ENCODE assay signal across 13 mouse cellular contexts in the genomic region with DNA sequence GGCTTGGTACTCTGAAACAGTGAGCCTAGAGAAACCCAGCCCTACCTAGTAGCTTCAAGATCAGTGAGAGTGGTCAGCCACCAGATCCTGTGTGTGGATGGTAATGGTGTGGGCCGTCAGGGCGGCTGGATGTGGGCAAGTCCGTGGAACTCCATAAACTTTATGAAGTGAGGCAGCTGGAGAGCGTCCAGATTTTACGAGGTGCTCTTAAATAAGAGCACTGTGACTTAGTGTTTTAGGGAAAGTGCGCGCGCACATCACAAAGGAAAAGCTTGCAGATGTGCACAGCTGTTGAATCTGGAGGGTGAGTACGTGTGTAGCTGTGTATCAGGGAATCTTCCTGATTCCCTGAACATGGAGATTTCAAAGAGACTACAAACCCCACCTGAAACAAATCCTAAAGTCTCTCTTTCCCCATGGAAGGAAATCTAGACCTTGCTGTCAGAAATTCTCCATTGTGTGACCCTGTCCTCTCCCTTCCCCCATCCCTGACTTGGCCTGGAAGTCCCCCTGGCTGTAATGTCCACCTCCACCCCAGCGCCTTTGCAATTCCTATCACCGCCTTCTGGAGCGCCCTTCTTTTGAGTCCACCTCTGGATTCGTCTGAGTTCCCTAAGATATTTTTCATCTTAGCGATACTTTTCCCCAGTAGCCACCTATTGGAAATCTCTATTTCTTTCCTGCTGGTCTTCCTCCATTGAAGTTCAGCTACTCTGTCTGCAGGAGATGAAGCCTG.
DNase-seq lines count a peak whose midpoint lies in the region; ATAC-seq and TF ChIP-seq lines count a peak whose summit lies in the region.
"Had no signal": no experiment of that assay in that cellular context is flagged by ENCODE, and none has a peak within 500 bp of the region (broad histone marks: within the 10 kb centered on the region; RNA-seq: fewer than 3 reads in every experiment).

No protein-coding gene starts in this region.

- H3K27ac ChIP-seq in intestine, embryonic 14.5 days (ENCODE audit: low read depth) = peak overlapping the region; percentile 34
- no peak overlapping the region for H3K27ac ChIP-seq in intestine, postnatal 0 days (ENCODE audit: low read depth, low read length)
- no peak overlapping the region for H3K27ac ChIP-seq in midbrain, embryonic 11.5 days (ENCODE audit: low read depth, low read length)
- no peak overlapping the region for H3K27ac ChIP-seq in midbrain, embryonic 10.5 days (replicated peaks)
- H3K27ac ChIP-seq in stomach, embryonic 14.5 days (ENCODE audit: low read length) = 0 out of 2 replicates have a peak overlapping the region, but pooled peaks have one; percentile 33
- H3K27ac ChIP-seq in forebrain, embryonic 13.5 days = no peak overlapping the region
- H3K27ac ChIP-seq: neural tube, embryonic 13.5 days had no signal

- no peak overlapping the region for H3K4me3 ChIP-seq in intestine, embryonic 14.5 days (ENCODE audit: low read depth, low read length)
- no peak overlapping the region for H3K4me3 ChIP-seq in intestine, postnatal 0 days (ENCODE audit: low read depth, low read length)
- H3K4me3 ChIP-seq in midbrain, embryonic 11.5 days (ENCODE audit: low read depth, low read length) = no peak overlapping the region
- H3K4me3 ChIP-seq in midbrain, embryonic 10.5 days = no peak overlapping the region
- H3K4me3 ChIP-seq in stomach, embryonic 14.5 days (ENCODE audit: low read depth, low read length) = no peak overlapping the region
- no peak overlapping the region for H3K4me3 ChIP-seq in forebrain, embryonic 13.5 days
- H3K4me3 ChIP-seq: erythroblast, embryonic 14.5 days; neural tube, embryonic 13.5 days had no signal

- no peaks in the 10 kb centered on the region for H3K27me3 ChIP-seq in intestine, embryonic 14.5 days (replicated peaks; ENCODE audit: control insufficient read depth, insufficient read depth, low read length)
- no peaks in the 10 kb centered on the region for H3K27me3 ChIP-seq in intestine, postnatal 0 days (replicated peaks; ENCODE audit: control insufficient read depth, insufficient read depth, low read length)
- H3K27me3 ChIP-seq in midbrain, embryonic 11.5 days (ENCODE audit: control insufficient read depth, insufficient read depth, low read length) = no peaks in the 10 kb centered on the region
- no peaks in the 10 kb centered on the region for H3K27me3 ChIP-seq in midbrain, embryonic 10.5 days (ENCODE audit: low read depth, poor library complexity, severe bottlenecking)
- H3K27me3 ChIP-seq in stomach, embryonic 14.5 days (ENCODE audit: control insufficient read depth, insufficient read depth, low read length) = no peaks in the 10 kb centered on the region
- no peaks in the 10 kb centered on the region for H3K27me3 ChIP-seq in forebrain, embryonic 13.5 days
- H3K27me3 ChIP-seq: neural tube, embryonic 13.5 days had no signal

- no peaks in the 10 kb centered on the region for H3K36me3 ChIP-seq in intestine, embryonic 14.5 days (ENCODE audit: control insufficient read depth, insufficient read depth, low read length)
- H3K36me3 ChIP-seq in intestine, postnatal 0 days (ENCODE audit: control insufficient read depth, insufficient read depth) = no peaks in the 10 kb centered on the region
- H3K36me3 ChIP-seq in midbrain, embryonic 11.5 days (ENCODE audit: control insufficient read depth, insufficient read depth, low read length) = no peaks in the 10 kb centered on the region
- H3K36me3 ChIP-seq in midbrain, embryonic 10.5 days = no peaks in the 10 kb centered on the region
- no peaks in the 10 kb centered on the region for H3K36me3 ChIP-seq in stomach, embryonic 14.5 days (ENCODE audit: control insufficient read depth, insufficient read depth, low read length)
- H3K36me3 ChIP-seq in forebrain, embryonic 13.5 days (ENCODE audit: poor library complexity, severe bottlenecking) = no peaks in the 10 kb centered on the region
- H3K36me3 ChIP-seq: neural tube, embryonic 13.5 days had no signal

- ATAC-seq in intestine, embryonic 14.5 days (replicated peaks; ENCODE audit: low FRiP score, low TSS enrichment, low read depth) = 0 out of 2 replicates have a peak, but pooled peaks have one; percentile 61
- no peak for ATAC-seq in intestine, postnatal 0 days
- no peak for ATAC-seq in midbrain, embryonic 11.5 days (ENCODE audit: low FRiP score)
- ATAC-seq in stomach, embryonic 14.5 days (ENCODE audit: insufficient number of reproducible peaks, insufficient read depth, low FRiP score, low read depth) = no peak
- ATAC-seq in forebrain, embryonic 13.5 days = no peak

- no peak for TF ChIP-seq CTCF in intestine, postnatal 0 days (IDR thresholded peaks at IDR 0.05; ENCODE audit: low read depth)

- H3K4me1 ChIP-seq in intestine, embryonic 14.5 days (replicated peaks; ENCODE audit: control insufficient read depth, insufficient read depth, low read length) = peaks cover 4% of the 10 kb centered on the region; the same call in 1 of the 2 replicates
- H3K4me1 ChIP-seq in intestine, postnatal 0 days (replicated peaks; ENCODE audit: control insufficient read depth, insufficient read depth, low read length) = no peaks in the 10 kb centered on the region
- H3K4me1 ChIP-seq in midbrain, embryonic 11.5 days (ENCODE audit: control insufficient read depth, insufficient read depth, low read length) = 0 out of 2 replicates have a peak, but pooled peaks cover 2% of the 10 kb centered on the region
- H3K4me1 ChIP-seq in midbrain, embryonic 10.5 days = peaks cover 18% of the 10 kb centered on the region
- H3K4me1 ChIP-seq in stomach, embryonic 14.5 days (ENCODE audit: control insufficient read depth, insufficient read depth, low read length) = no peaks in the 10 kb centered on the region
- peaks cover 3% of the 10 kb centered on the region; the same call in 1 of the 2 replicates for H3K4me1 ChIP-seq in forebrain, embryonic 13.5 days

- H3K4me2 ChIP-seq in intestine, embryonic 14.5 days (ENCODE audit: low read length) = no peak overlapping the region
- H3K4me2 ChIP-seq in intestine, postnatal 0 days (replicated peaks; ENCODE audit: low read depth) = no peak overlapping the region
- no peak overlapping the region for H3K4me2 ChIP-seq in midbrain, embryonic 11.5 days
- H3K4me2 ChIP-seq in stomach, embryonic 14.5 days (replicated peaks; ENCODE audit: low read depth, low read length) = no peak overlapping the region
- no peak overlapping the region for H3K4me2 ChIP-seq in forebrain, embryonic 13.5 days
- H3K4me2 ChIP-seq: liver, embryonic 11.5 days; neural tube, embryonic 13.5 days had no signal

- WGBS in intestine, embryonic 14.5 days = 49% methylated on average over 14 of the region's 14 CpGs
- WGBS in intestine, postnatal 0 days = 60% methylated on average over 14 of the region's 14 CpGs
- 87% methylated on average over 14 of the region's 14 CpGs for WGBS in midbrain, embryonic 11.5 days
- WGBS in midbrain, embryonic 10.5 days = 84% methylated on average over 14 of the region's 14 CpGs
- WGBS in stomach, embryonic 14.5 days = 41% methylated on average over 14 of the region's 14 CpGs
- 85% methylated on average over 14 of the region's 14 CpGs for WGBS in forebrain, embryonic 13.5 days

- no peaks in the 10 kb centered on the region for H3K9me3 ChIP-seq in intestine, embryonic 14.5 days (ENCODE audit: control insufficient read depth, low read length)
- no peaks in the 10 kb centered on the region for H3K9me3 ChIP-seq in intestine, postnatal 0 days (ENCODE audit: control insufficient read depth)
- no peaks in the 10 kb centered on the region for H3K9me3 ChIP-seq in midbrain, embryonic 11.5 days (ENCODE audit: control insufficient read depth, low read length)
- no peaks in the 10 kb centered on the region for H3K9me3 ChIP-seq in midbrain, embryonic 10.5 days (replicated peaks)
- no peaks in the 10 kb centered on the region for H3K9me3 ChIP-seq in stomach, embryonic 14.5 days (ENCODE audit: control insufficient read depth, low read depth, low read length)
- H3K9me3 ChIP-seq in forebrain, embryonic 13.5 days (replicated peaks) = no peaks in the 10 kb centered on the region
- H3K9me3 ChIP-seq: neural tube, embryonic 13.5 days had no signal

- H3K9ac ChIP-seq in intestine, embryonic 14.5 days (ENCODE audit: low read length) = no peak overlapping the region
- H3K9ac ChIP-seq in intestine, postnatal 0 days (ENCODE audit: low read depth, low read length) = no peak overlapping the region
- H3K9ac ChIP-seq in midbrain, embryonic 11.5 days (ENCODE audit: low read length) = no peak overlapping the region
- no peak overlapping the region for H3K9ac ChIP-seq in stomach, embryonic 14.5 days (replicated peaks; ENCODE audit: low read depth, low read length)
- no peak overlapping the region for H3K9ac ChIP-seq in forebrain, embryonic 13.5 days
- H3K9ac ChIP-seq: neural tube, embryonic 13.5 days had no signal

- peak; percentile 58 for DNase-seq in intestine, embryonic 14.5 days (ENCODE audit: low spot score)
- peak; percentile 59 for DNase-seq in midbrain, embryonic 11.5 days (ENCODE audit: low spot score, missing footprints)
- DNase-seq in midbrain, embryonic 10.5 days (ENCODE audit: low spot score) = no peak
- DNase-seq in kidney, postnatal 4 days = peak; percentile 69 to 80
- DNase-seq: cerebellum, adult 11-12 months; layer of hippocampus, postnatal 36 days; spleen, adult 18-20 months had no signal

Comparison
In these comparisons a context has a peak if more than half of its experiments do, and no peak if none do; other contexts are left out.
1. H3K27ac ChIP-seq: peak in intestine, embryonic 14.5 days (single experiment) and stomach, embryonic 14.5 days (single experiment); none in intestine, postnatal 0 days (single experiment), midbrain, embryonic 11.5 days (single experiment), midbrain, embryonic 10.5 days (single experiment) and forebrain, embryonic 13.5 days (single experiment).